In genomic region chr4:40976651-40977050, GRCm38 (mm10) we compare ENCODE assay signal across 29 mouse cellular contexts. TPM values are rescaled to one million over a fixed set of nuclear protein-coding genes. Genes with fewer than 3 reads are reported as not detected.
"Had no signal": no experiment of that assay in that cellular context is flagged by ENCODE, and none has a peak within 500 bp of the region (broad histone marks: within the 10 kb centered on the region; RNA-seq: fewer than 3 reads in every experiment).

No protein-coding gene starts in this region.

- H3K4me3 ChIP-seq: limb, embryonic 10.5 days; limb, embryonic 13.5 days; liver, embryonic 15.5 days had no signal

- DNase-seq: kidney, adult 18-20 months; kidney, adult 9 months; kidney, postnatal 14 days; kidney, postnatal 4 days; liver; lung, adult 2 months; lung, postnatal 14 days; lung, postnatal 4 days; midbrain, embryonic 14.5 days; thymus, adult 18-20 months; thymus, postnatal 14 days; thymus, postnatal 4 days had no signal

- H3K9me3 ChIP-seq: limb, embryonic 10.5 days; limb, embryonic 13.5 days; liver, embryonic 15.5 days had no signal

- H3K27me3 ChIP-seq: limb, embryonic 13.5 days; liver, embryonic 15.5 days had no signal

- H3K9ac ChIP-seq: limb, embryonic 13.5 days; liver, embryonic 15.5 days had no signal

- H3K4me2 ChIP-seq: limb, embryonic 13.5 days; liver, embryonic 15.5 days; midbrain, embryonic 11.5 days had no signal

- H3K27ac ChIP-seq: limb, embryonic 10.5 days; limb, embryonic 13.5 days; liver, embryonic 15.5 days; stomach, postnatal 0 days had no signal

RNA-seq across cellular contexts. Expression of gene Spink4, which starts 56.8 kb away (rescaled TPM):
- total RNA-seq: layer of hippocampus, adult 18-20 months; layer of hippocampus, postnatal 25 days; left cerebral cortex, adult 18-20 months; left cerebral cortex, postnatal 25 days; megakaryocyte progenitor cell, adult 5-6 weeks; megakaryocyte-erythroid progenitor cell, adult 5-6 weeks; midbrain, postnatal 0 days had no signal
- polyA plus RNA-seq: kidney, embryonic 16.5 days; limb, embryonic 10.5 days; limb, embryonic 13.5 days; midbrain, embryonic 11.5 days; midbrain, embryonic 14.5 days; midbrain, postnatal 0 days; neural tube, embryonic 11.5 days; neural tube, embryonic 14.5 days; spleen, adult 2 months; stomach, embryonic 14.5 days had no signal
